Mouse (Mus musculus): ENCODE measurements at regions not wholly inside any gene's neighbourhood (a gene's known extent, or its start where the extent isn't known, plus 50 kb on each side); places are given as distances from the start of the nearest gene placed in this dataset.

- no peak for DNase-seq
Observed at GRCm38 (mm10) chr16:91970461-91970860, 87.6 kb upstream of the Mrps6 start.

DNA sequence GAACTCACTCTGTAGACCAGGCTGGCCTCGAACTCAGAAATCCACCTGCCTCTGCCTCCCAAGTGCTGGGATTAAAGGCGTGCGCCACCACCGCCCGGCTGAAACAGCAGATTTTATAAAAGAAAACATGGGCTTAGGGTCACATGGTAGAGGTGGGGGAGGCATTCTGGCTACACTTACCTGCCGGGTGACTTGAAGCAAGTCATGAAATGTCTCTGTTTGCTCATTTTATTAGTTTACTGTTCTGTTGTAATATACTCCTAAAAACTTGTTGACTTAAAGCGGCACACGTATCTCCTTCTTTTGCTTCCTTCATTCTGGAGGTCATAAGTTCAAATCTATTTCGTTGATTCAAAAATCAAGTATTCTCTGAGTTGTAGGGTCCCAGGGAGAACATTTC is 84.9 kb upstream of the Mrps6 start:
- DNase-seq = no peak

GRCm38 (mm10) chr16:91976194-91976805 is 81.8 kb upstream of the Mrps6 start:
- DNase-seq = no peak

- no peak for DNase-seq
Observed at GRCm38 (mm10) chr16:91978423-91978822, 79.6 kb upstream of the Mrps6 start.

- DNase-seq = no peak
Observed at GRCm38 (mm10) chr16:91978846-91979245, 79.2 kb upstream of the Mrps6 start.

DNA sequence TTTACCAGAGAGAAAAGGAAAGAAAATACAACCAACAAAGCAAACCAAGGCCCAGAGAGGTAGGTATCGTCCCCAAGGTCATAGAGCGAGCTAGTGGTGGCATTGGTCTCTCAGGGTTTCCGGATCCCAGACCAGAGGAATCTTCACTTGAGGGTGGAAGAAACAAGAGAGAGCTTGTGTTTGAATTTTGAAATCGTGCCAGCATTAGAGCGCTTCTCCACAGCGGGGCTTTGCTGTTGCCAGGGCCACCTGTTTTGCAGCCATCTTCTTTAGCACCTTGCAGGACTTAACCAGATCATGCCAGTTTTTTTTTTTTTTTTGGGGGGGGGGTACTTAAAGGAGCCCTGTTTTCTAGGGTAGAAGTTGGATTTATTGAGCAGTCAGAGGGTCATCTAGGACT is 77.6 kb upstream of the Mrps6 start:
- no peak for DNase-seq

DNA sequence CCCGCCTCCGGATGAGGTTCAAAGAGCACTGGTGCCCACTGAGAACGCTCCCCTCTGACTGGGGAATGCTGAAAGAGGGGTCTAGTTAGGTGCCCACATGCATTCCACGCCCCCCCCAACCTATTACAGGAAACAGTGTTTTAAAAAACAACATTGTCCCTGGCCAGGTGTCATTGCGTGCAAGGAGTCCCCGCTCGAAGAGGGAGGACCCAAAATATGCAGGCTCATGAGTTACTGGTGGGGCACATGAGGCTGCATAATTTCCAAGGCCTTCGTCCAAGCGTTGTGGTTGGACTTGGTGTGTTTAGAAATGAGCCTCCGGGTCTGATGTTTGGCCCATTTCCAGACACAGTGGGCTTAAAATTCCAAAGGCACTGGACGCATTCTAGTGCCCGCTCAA is 72.9 kb upstream of the Mrps6 start:
- no peak for DNase-seq

DNA sequence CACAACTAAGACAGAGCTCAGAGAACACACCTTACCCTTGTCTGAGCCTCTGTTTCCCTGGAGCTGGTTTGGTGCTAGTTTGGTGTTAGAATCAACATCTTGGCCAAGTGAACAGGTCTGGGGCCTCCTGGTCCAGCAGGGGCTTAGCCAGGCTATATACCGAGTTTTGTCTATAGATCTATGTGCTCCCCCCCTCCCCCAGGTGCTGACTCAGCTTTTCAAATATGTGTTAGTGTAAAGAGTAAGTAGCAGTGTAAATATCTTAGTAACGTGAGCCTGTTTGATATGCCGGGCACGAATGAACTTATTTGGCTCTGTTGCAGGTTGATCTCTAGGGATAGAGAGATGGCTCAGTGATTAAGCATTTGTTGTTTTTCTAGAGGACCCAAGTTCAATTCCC is 68.7 kb upstream of the Mrps6 start:
- DNase-seq = no peak

- DNase-seq = peak; percentile 20
Observed at GRCm38 (mm10) chr16:91995459-91996190, 62.4 kb upstream of the Mrps6 start.

GRCm38 (mm10) chr16:92007351-92007750 is 50.7 kb upstream of the Mrps6 start:
- no peak for DNase-seq
